Mouse (Mus musculus) liver, embryonic 12.5 days (tissue): ENCODE measurements around the gene Tom1l2. TPM values are rescaled to one million over a fixed set of nuclear protein-coding genes. Genes with fewer than 3 reads are reported as not detected.
A peak's percentile ranks its signal among the peaks of the same experiment; 100 is the strongest.

Experiments used
- ATAC-seq: fragments of 200-750 bp; cut with Nextera tagmentation; 2 replicates; pipeline ENCODE4 v1.8.0; 2017; ENCODE audit warnings: moderate number of reproducible peaks, mild to moderate bottlenecking, moderate library complexity
- H3K27ac ChIP-seq: fragments of 300-500 bp; sonication (generic); 2 replicates; pipeline ENCODE4 v1.5.1; 2016; ENCODE audit warnings: mild to moderate bottlenecking
- H3K27me3 ChIP-seq: fragments of 300-500 bp; sonication (generic); replicated peaks from 2 replicates; pipeline ENCODE4 v1.6.1; 2016; ENCODE audit warnings: mild to moderate bottlenecking, moderate library complexity
- H3K36me3 ChIP-seq: fragments of 300-500 bp; sonication (generic); 2 replicates; pipeline ENCODE4 v1.6.1; 2016; ENCODE audit warnings: mild to moderate bottlenecking, moderate library complexity
- H3K4me1 ChIP-seq: fragments of 300-500 bp; sonication (generic); 2 replicates; pipeline ENCODE4 v1.6.1; 2016
- H3K4me2 ChIP-seq: fragments of 300-500 bp; sonication (generic); 2 replicates; pipeline ENCODE4 v1.6.1; 2016; ENCODE audit warnings: mild to moderate bottlenecking, moderate library complexity
- H3K4me3 ChIP-seq: fragments of 300-500 bp; sonication (generic); 2 replicates; pipeline ENCODE4 v1.5.1; 2016; ENCODE audit warnings: mild to moderate bottlenecking, moderate library complexity
- H3K9ac ChIP-seq: fragments of 300-500 bp; sonication (generic); 2 replicates; pipeline ENCODE4 v1.6.1; 2016; ENCODE audit warnings: mild to moderate bottlenecking, moderate library complexity
- H3K9me3 ChIP-seq: fragments of 300-500 bp; sonication (generic); replicated peaks from 2 replicates; pipeline ENCODE4 v1.6.1; 2016; ENCODE audit warnings: mild to moderate bottlenecking, moderate library complexity
- WGBS: fragments of 180-500 bp; shearing (Covaris S2); methylation state at CpG from one replicate; pipeline ENCODE4 v1.1.7; 2016; ENCODE audit not compliant: insufficient replicate concordance; 5-methylcytosine and 5-hydroxymethylcytosine counted together
- microRNA-seq: library from miRNA; unstranded; fragments of <30 nt; microRNA quantifications from one replicate; pipeline ENCODE4, GENCODE M21; 2017
- polyA plus RNA-seq: library from polyadenylated mRNA; unstranded; fragments of >200 nt; fragmentation: Nextera tagmentation; extraction: Ambion mirVana; gene quantifications from 2 replicates; pipeline ENCODE4 v1.2.1, GENCODE M21; 2016

Gene Tom1l2
- polyA plus RNA-seq, 1 experiment from 2014 or later: 9.6 TPM

DNA sequence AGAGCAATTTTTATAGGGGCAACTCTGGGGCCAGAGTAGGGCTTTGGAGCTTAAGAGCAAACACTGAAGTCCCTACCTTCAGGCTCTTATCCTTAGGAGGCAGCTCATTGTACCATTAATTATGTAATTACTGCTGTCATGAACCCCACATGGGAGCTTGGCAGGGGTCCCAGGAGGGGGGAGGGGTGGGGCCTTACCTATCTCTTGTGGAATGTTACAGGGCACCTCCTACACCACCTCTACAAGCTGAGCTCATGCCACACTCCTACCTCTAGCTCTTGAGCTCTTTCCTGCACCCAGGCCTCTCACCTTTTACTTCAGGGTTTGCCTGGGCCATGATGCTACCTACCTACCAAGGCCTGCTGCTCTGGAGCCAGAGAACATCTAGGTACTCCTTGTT, 174.2 kb downstream of the Tom1l2 start:
- Histone ChIP-seq H3K4me3 (no peak overlapping the region), H3K27me3 (peaks cover 11% of the 10 kb centered on the region), H3K4me1 (peaks cover 95% of the 10 kb centered on the region), H3K9me3 (no peaks in the 10 kb centered on the region), H3K9ac (no peak overlapping the region), H3K36me3 (peaks cover 15% of the 10 kb centered on the region), H3K27ac (no peak overlapping the region), H3K4me2 (no peak overlapping the region)
- no peak for ATAC-seq

DNA sequence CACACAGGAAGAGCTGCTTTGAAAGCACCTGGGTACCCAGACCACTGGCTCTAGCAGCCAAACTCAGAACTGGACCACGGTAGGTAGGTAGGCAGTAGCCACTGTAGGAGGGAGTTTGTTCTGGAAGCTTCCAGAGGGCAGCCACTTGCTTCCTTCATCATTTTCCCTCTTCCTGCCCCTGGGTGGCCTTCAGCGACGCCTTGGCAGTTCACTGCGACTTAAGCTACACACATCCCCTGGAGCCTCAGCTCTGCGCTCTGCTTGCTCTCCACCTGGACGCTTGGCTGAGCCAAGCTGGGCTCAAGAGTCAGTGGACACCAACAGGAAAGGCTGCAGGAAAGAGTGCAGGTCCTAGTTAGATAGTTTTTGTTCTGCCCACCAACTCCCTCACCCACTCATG, 174.7 kb downstream of the Tom1l2 start:
- Histone ChIP-seq H3K4me3 (no peak overlapping the region), H3K4me1 (peaks cover 95% of the 10 kb centered on the region), H3K9me3 (no peaks in the 10 kb centered on the region), H3K9ac (no peak overlapping the region), H3K27ac (peak overlapping the region; percentile 31; the same call in 1 of the 2 replicates), H3K27me3 (peaks cover 11% of the 10 kb centered on the region), H3K36me3 (peaks cover 18% of the 10 kb centered on the region), H3K4me2 (peak overlapping the region; percentile 92)
- no peak for ATAC-seq
- 74% methylated on average over 6 of the region's 6 CpGs for WGBS

- Histone ChIP-seq H3K27me3 (peaks cover 11% of the 10 kb centered on the region), H3K36me3 (peaks cover 18% of the 10 kb centered on the region), H3K4me1 (peaks cover 95% of the 10 kb centered on the region), H3K4me2 (peak overlapping the region; percentile 92), H3K27ac (peak overlapping the region; percentile 80), H3K4me3 (peak overlapping the region; percentile 65), H3K9me3 (no peaks in the 10 kb centered on the region), H3K9ac (peak overlapping the region; percentile 78)
- ATAC-seq: no peak
- WGBS: 6% methylated on average over 42 of the region's 42 CpGs
These were observed 175.6 kb downstream of the Tom1l2 start for GRCm38 (mm10) chr11:60176975-60177657.

Small RNA genes lying within 50 kb of the gene (microRNA-seq; reads per million reads assigned to microRNA genes)
- gene Gm27711: not detected
- gene Mir6921: not detected
- not detected for gene Mir6922

Other genes with a start within 250 kb of the Tom1l2 start
- 11.3 and 11.6 TPM in 2 replicates for gene Rai1, start 247.9 kb downstream of the Tom1l2 start, polyA plus RNA-seq
- gene Srebf1, start 130.3 kb downstream of the Tom1l2 start, polyA plus RNA-seq: 45.7 and 50.9 TPM in 2 replicates
- gene Drc3, start 424 bp upstream of the Tom1l2 start, polyA plus RNA-seq: 0.49 and 0.53 TPM in 2 replicates
- 18.1 and 19.3 TPM in 2 replicates for gene Gid4, start 64.2 kb upstream of the Tom1l2 start, polyA plus RNA-seq
- gene Atpaf2, start 65.6 kb upstream of the Tom1l2 start, polyA plus RNA-seq: 47.7 and 50.2 TPM in 2 replicates
- gene Drg2, start 101.7 kb upstream of the Tom1l2 start, polyA plus RNA-seq: 58.1 and 61.7 TPM in 2 replicates
- gene Myo15, start 116.4 kb upstream of the Tom1l2 start, polyA plus RNA-seq: 0.26 and 0.28 TPM in 2 replicates
- 32.7 and 33.2 TPM in 2 replicates for gene Alkbh5, start 183.5 kb upstream of the Tom1l2 start, polyA plus RNA-seq